Mouse (Mus musculus) forelimb bud, embryonic 11.5 days (tissue): Measurements from ENCODE around the gene Enpp6.
"Not testable (repeated sequence)": the region's sequence is repeated elsewhere in the genome, so short reads cannot be mapped to it uniquely, and the experiment has no call there.

Experiments
- DNase-seq: peaks from one replicate; pipeline ENCODE4 v3.0.0-alpha.2; 2012; ENCODE audit warnings: low read depth, low spot score

Enpp6 gene

DNA sequence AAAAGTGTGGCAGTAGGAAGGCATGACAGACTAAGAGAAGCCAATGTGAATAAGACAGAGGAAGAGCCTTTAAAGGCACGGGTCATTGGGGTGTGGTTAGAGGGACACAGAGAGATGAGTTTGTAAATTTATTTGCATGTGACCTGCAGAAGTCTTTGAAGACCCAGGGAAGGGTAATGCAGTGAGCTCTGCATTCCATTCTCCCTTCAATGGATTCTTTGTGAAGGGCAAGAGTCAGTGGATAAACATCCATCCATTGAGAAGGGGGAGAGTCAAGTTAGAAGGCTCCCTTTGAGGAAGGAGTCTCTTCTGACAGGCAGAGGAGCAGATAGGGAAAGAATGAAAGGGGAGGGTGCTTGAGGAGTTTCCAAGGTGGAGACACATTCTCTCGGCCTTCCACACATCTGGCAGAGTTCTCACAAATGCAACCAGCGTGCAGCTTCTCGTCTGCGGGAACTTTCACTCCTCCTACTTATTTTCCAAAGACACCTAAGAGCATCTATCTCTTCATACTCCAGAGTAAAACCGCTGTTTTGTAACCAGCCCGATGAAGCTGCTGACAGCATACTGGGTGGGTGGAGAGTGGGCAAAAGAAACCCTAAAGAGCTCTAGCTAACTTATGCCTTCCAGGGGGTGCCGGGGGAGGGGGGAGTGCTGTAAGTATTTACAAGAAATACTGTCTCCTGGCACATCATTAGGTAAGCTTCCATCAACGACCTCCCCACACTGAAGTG, 9.4 kb downstream of the Enpp6 start:
- no peak for DNase-seq

DNA sequence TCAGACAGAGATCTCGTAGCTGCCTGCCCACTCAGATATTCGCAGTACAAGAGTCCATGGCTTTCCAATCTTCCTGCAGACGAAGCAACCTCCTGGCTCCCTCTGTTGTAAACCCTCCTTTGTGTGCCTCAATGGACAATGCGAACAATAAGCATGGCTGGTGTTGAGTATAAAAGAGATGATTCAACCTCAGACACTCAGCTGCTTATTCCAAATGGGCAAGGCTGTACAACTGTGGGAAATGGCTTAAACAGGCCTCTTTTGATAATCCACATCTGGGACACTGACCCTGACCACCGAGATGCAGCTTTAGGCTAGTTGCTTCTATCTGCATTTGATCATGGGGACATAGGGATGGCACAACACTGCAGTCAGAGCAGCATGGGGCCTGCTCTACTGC, 19.0 kb downstream of the Enpp6 start:
- no peak for DNase-seq

DNA sequence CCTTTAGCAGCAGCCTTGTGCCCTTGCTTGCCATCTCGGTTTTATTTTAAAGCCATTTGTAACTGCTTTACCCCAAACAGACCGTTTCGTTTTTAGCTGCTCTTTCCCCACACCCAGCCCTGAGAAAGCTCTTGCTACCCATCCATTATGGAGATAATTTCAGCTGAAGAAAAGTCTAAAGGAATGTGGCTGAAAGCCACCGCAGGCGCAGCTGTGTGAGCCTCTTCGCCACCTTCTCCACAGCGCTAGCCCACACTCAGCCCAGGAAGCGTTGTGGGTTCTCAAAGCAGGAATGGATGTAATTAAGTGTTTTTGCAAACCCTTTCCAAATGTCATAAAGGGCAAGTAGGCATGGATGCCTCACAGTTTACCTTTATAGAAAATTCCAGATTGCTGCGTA, 20.1 kb downstream of the Enpp6 start:
- DNase-seq: no peak

DNA sequence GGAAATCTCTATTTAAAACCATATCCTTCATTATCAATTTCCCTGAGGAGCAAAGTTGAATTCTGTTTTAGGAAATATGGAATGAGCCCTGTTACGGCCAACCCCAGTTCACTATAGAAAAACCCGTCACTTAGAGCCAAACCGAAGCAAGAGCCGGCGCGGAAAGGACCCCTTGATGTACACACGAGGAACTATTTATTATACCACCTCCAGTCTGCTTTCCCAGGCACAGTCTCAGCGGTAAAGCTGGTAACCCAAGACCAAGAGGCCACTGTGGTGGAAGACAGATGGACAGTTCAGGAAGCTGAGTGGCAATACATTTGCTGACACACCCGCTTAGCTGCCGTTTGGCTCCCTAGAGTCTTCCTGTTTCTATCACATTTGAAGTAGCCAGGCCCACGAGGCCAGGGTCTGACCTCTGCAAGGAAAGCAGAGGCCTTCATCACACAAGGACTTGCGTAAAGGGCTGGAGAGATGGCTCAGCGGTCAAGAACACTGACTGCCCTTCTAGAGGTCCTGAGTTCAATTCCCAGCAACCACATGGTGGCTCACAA, 21.6 kb downstream of the Enpp6 start:
- peak; percentile 41 for DNase-seq

DNA sequence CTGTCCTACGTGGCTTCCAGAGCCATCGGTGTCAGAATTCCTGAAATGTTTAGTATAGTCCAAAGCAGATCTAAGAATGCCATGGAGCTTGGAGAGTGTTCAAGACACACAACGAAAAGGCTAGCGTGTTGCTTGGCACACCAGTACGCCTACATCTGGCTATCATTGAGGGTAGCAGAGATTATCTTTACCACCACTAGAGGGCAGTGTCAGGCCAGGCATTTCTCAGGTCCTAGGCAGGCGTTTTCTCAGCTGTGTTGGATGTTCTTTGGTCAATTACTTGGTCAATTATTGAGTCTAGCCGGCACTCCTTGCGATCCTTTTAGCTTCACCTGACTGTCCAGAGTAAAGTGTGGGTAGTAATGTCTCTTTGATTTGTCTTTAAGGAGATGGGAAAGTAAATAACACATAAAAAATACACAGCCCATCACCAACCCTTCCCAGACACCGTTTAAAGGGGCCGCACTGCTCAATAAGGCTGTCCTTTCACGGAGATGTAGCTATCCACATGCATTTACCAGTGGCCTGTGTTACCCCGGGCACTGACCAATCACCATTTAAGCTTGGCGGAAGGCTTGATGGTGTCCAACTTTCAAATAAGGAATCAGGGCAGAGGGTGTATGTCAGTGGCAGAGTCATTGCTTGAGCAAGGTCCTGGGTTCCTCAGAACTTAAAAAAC, 29.7 kb downstream of the Enpp6 start:
- DNase-seq: peak; percentile 85

DNA sequence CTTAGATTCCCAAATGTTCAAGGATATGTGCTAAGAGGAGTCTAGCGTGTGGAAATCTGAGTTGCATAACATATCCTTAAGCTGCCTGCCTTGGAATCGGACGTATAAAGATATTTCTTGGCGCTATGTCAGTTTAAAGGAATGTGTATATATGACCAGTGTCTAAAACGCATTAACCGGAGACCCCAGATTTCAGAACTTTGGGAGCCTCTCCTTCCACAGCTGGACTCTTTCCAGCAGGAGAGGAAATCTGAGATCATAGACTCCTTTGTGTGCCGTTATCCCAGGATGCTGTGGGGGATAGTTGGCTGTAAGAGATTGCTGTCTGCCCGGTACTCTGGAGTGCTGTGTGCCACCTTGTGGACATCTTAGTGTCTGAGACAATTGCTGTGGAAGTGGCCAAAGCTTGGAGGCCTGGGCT, 34.5 kb downstream of the Enpp6 start:
- no peak for DNase-seq

DNA sequence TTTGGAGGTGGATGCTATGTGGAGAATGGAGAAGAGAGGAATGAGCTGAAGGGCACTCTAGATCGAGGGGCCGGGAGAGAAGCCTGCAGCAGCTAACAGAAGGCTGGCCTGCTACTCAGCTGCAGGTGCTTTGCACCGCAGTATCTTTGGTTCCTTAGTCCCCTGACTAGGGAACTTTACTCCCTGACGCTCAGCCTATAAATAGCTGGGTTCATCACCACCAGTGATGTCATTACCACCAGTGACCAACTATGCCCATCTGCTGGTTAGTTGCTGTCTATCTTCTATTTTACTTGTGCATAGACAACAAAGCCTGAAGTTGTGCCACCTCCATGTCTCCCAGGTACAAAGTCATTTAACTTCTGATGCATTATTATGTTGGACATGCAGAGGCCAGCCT, 37.9 kb downstream of the Enpp6 start:
- no peak for DNase-seq

DNA sequence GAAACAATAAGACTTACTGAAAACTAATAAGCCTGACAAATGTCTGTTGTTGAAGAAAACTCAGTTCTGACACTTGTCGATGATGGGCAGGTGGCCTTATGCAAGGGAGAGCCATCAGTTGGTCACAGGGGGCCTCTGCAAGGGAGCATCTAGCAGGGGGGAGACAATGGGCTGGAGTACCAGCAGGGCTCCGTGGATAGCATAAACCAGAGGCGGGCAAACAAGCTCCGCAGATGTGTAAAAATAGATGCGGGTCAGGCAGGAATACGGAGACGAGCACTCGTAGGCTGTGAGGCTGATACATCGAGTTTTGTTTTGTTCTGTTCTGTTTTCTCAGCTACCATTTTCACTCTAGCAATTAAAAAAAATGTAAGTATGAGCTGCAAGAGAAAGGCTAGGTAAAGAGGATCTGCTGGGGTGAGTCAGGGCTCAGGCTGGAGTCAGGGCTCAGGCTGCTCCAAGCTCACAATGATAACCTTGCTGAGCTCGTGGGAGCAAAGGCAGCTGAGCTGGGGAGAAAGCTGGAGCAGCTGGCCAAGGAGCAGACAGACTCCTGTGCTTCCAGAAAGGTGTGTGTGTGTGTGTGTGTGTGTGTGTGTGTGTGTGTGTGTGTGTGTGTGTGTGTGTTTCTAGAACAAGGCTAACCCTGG, 40.3 kb downstream of the Enpp6 start:
- DNase-seq: no peak

DNA sequence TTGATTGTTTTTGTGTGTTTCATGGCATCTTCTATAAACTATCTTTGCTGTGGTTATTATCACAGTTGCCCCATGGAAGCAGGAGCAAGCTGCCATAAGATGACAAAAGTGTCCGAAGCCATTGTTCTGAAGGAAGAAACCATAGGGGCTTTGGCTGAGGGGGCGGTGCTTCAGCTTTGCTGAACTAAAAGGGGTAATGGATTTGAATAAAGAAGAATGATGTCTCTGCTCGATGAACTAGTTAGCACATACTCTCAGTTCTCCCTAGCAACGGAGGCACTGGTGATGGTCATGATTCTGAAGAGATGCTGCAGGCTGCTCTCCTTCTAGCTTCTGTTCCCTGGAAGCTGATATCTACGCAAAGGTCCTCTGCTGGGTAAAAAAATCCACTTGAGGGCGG, 41.8 kb downstream of the Enpp6 start:
- DNase-seq: no peak

DNA sequence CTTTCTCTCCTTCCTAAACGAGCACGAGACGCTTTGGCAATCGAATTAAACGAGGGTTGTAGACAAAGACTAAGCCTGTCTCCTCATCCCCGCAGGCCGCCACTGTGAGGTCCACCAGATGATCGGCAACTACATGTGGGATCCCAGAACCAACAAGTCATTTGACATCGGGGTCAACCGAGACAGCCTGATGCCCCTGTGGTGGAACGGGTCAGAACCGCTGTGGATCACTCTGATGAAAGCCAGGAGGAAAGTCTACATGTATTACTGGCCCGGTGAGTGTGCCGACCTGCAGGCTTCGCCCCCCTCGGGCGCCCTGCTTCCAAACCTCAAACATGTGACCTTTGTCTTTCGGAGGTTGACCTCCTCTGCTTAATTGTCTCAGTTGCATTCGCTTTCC, 43.6 kb downstream of the Enpp6 start:
- no peak for DNase-seq

DNA sequence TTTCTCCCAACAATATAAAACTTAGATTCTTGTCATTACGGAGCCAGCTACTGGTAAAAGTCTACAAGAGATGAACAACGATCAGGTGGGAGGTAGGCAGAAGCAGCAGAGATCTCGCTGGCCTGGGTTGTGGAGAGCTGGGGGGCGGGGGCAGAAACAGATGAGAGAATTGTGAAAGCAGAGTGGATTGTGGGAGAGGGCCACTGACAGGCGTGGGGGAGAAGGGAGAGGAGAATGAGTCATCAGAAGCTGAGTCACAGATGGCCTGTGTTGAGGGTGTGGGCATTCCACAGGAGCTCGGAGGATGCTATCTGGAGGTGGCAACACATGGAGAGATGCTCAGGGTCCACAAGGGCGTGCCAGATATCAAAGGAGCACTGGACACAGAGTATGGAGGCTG, 45.4 kb downstream of the Enpp6 start:
- DNase-seq: no peak

DNA sequence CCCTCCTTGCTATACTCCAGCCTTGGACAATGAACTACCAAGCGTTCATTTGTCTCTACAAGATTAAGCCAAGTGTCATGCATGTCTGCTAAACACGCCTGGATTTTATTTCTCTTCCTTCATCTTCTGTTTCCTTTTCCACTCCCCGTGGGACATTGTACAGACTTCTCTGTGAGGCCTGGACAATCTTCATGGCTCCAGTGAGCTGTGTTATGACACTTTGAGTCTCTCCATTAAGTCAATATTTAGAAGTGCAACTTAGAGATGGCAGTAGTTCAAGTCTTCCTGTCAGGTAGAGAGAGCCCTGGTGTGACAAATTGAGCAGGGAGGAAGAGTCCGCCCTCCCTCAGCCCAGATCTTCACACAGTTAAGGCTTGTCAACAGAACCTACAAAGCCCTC, 47.3 kb downstream of the Enpp6 start:
- DNase-seq: no peak

DNA sequence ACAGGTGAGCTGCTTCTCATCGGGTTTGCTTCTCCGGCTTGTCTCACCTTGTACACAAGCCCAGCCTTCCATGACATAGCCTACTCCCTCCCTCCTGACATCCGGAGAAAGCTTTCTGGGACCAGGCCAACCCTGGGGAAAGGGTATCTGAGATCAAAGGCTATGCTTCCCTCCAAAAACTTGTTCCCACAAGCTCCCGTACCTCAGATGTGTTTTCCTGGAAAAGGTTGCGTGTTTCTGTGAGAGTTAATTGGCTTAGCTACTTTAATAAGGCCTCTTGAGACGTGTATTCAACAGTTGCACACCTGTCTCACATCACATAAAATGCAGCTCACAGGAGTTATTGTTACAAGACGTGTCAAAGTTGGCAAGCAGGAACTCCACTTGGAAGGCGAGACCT, 49.8 kb downstream of the Enpp6 start:
- peak; percentile 66 for DNase-seq

DNA sequence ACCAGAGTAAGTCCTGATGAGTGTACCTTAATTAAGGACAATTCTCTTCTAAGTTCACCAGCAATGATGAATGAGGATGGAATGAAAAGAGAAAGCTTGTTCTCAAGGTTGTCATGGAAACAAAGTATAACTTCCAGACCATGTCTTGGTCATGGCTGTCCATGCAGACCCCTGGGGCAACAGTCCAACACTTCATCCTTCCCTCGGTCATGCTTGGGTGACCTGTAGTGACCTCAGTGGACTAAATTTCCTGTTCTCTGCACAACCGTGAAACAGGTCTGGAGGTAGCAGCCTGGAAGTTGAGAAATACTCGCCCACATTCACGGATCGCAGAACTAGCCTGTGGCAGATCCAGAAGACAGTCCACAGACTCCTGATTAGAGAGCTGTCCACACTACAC, 50.7 kb downstream of the Enpp6 start:
- no peak for DNase-seq

DNA sequence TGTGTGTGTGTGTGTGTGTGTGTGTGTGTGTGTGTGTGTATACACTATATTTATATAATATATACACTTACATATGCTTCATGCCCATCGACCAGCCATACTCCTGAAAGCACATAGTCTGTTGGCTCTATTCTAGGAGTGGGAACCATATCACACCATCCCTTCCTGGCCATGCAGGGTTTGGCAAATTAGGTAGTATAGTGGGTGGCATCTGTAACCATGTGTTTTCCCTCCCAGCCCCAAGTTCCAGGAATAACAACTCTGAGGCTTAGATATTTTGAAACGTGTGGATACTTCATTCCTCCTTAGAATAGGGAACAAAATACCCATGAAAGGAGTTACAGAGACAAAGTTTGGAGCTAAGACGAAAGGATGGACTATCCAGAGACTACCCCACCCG, 53.5 kb downstream of the Enpp6 start:
- DNase-seq: not testable (repeated sequence)

DNA sequence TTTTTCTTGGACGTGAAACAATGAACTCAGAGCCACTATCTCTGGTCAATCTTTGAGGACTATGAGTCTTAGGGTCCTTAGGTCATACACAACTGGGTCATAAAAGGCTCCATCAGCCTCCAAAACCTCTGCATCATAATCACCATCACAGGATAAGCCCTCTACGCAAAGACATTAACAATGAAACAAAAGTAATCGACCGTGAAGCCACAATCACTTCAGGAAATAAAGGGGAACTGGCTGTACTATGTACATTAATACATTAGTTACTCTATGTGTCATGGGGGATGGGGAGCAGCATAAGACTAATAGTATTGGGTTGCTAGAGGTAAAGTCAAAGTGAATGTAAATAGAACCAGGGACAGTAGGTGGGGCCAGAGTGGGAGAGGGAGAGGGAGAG, 59.7 kb downstream of the Enpp6 start:
- no peak for DNase-seq

DNA sequence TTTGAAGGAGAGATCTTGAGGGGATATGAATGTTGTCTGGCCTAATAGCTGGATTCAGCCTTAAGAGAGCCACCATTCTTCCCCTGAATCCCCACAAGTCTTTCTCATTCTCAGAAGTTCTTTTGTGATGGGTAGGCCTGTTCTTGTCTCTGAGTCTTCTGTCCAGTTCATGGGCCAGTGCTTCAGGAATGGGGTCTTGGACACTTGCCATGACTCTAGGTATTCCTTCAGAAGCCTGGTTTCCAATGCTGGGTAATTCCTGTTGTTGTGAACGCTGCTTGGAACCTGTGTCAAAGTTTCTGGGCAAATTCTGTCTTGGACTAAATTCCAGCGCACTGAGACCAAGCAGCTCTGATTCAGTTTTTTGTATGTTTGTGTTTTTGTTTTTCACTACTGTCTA, 60.5 kb downstream of the Enpp6 start:
- no peak for DNase-seq

DNA sequence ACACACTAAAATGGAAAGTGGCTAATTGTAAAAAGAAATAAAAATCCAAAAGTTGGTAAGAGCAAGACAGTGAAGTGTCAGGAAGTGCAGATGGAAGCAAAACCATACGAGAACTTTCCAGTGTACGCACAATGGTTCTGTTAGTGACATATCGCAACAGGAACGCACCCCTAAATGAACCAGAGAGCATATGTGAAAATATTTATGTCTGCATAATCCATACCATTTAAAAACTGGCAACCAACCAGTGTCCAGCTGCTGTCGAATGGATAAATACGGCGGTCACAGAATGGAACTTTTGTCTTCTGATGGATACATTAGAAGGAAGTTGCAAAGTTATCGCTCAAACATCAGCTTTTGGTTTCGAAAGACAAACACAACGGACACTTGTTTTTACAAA, 61.9 kb downstream of the Enpp6 start:
- DNase-seq: no peak

DNA sequence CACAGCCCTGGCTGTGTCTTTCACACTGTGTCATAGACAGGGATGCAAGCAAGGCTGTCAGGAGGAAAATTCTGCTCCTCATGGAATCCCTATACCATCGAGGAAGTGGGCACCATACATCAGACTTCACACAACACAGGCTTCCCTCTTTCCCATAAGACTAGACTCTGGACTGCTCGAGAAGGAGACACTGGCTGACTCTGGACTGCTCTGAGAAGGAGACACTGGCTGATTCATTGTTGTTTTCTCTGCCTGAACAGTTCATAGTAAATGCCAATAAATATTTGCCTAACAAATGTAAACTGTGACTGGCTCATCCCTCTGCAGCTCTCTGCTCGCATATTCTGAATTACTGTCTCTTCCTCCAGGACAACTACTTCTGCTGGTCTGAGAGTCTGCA, 66.0 kb downstream of the Enpp6 start:
- DNase-seq: no peak

DNA sequence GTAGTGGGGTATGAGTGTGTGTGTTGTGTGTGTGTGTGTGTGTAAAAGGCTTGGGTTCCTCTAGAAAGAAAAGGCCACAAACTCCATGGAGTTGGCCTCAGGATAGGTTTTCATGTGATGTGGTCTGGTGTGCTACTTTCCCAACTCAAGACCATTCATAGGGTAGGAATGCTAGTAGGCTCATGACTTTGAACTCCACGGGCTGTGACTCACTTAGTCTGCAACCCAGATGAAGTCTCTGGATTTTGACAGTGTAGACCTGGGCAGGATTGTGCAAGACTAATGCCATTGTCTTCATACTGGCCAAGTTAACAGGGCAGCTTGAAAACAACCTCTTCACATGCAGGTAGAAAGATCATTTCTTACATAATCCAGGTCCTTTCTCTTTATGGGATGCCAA, 69.4 kb downstream of the Enpp6 start:
- DNase-seq: no peak

DNA sequence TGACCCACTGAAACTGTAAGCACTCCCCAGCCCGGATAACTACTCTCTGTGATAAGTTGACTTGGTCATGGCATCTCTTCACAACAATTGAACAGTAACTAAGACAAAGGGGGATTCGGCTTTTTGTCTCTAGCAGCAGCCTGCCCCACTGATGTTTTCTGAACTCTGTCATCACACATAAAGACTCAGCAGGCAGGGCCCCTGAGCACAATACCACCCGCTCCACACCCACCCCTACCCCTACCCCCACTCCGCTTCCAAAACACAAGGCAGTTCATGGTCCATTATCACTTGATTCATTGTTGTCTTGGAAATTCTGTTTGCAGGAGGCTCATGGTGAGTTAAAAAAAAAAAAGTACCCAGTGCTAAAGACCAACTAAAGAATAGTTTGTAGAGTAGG, 71.8 kb downstream of the Enpp6 start:
- no peak for DNase-seq

DNA sequence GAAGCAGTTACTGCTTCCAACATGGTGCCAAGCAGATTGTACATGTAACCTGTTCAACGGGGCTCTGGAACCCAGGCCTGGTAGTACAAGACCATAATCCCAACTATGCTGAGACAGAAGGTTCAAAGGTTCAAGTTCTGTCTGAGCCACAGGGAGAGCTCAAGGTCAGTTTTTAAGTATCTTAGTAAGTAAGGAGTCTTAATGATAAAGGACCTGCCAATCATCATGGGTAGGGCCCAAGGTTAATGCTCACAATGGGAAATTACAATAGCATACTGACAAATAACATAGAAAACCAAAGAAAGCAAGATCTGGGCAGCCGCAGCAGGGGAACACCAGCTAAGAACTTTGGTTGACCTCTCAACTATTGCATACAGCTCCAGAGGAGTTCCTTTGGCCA, 72.3 kb downstream of the Enpp6 start:
- DNase-seq: no peak
